Mouse (Mus musculus) neural tube, embryonic 14.5 days (tissue): ENCODE data around the gene Lsm2. TPM values are rescaled to one million over a fixed set of nuclear protein-coding genes. Genes with fewer than 3 reads are reported as not detected.
"Not testable (repeated sequence)": the region's sequence is repeated elsewhere in the genome, so short reads cannot be mapped to it uniquely, and the experiment has no call there.

ENCODE experiments used
- ATAC-seq: fragments of 200-750 bp; cut with Nextera tagmentation; 2 replicates; pipeline ENCODE4 v1.8.0; 2017; ENCODE audit warnings: low read depth, mild to moderate bottlenecking, moderate TSS enrichment, moderate library complexity
- H3K27ac ChIP-seq: fragments of 300-500 bp; sonication (generic); 2 replicates; pipeline ENCODE4 v1.5.1; 2014; ENCODE audit warnings: low read depth, mild to moderate bottlenecking, control low read depth, low read length, moderate library complexity, mixed read lengths
- H3K27me3 ChIP-seq: fragments of 300-500 bp; sonication (generic); 2 replicates; pipeline ENCODE4 v1.6.1; 2014; ENCODE audit warnings: low read length; ENCODE audit not compliant: control insufficient read depth, insufficient read depth
- H3K36me3 ChIP-seq: fragments of 300-500 bp; sonication (generic); 2 replicates; pipeline ENCODE4 v1.6.1; 2014; ENCODE audit warnings: low read length, mixed read lengths; ENCODE audit not compliant: control insufficient read depth, insufficient read depth
- H3K4me1 ChIP-seq: fragments of 300-500 bp; sonication (generic); 2 replicates; pipeline ENCODE4 v1.6.1; 2014; ENCODE audit warnings: low read length; ENCODE audit not compliant: control insufficient read depth, insufficient read depth
- H3K4me2 ChIP-seq: fragments of 300-500 bp; sonication (generic); 2 replicates; pipeline ENCODE4 v1.6.1; 2014; ENCODE audit warnings: mild to moderate bottlenecking, low read depth, low read length, control low read depth
- H3K4me3 ChIP-seq: fragments of 300-500 bp; sonication (generic); 2 replicates; pipeline ENCODE4 v1.5.1; 2014; ENCODE audit warnings: low read depth, low read length, control low read depth, mixed read lengths
- H3K9ac ChIP-seq: fragments of 300-500 bp; sonication (generic); replicated peaks from 2 replicates; pipeline ENCODE4 v1.6.1; 2014; ENCODE audit warnings: low read depth, mild to moderate bottlenecking, control low read depth, low read length, mixed read lengths
- H3K9me3 ChIP-seq: fragments of 300-500 bp; sonication (generic); 2 replicates; pipeline ENCODE4 v1.6.1; 2016; ENCODE audit warnings: low read length; ENCODE audit not compliant: control insufficient read depth
- WGBS: fragments of 180-500 bp; shearing (Covaris S2); extraction: QIAGEN DNeasy Blood & Tissue Kit; methylation state at CpG from one replicate; pipeline ENCODE4 v1.1.7; 2014; 5-methylcytosine and 5-hydroxymethylcytosine counted together
- polyA plus RNA-seq: library from polyadenylated mRNA; unstranded; fragments of >200 nt; fragmentation: Nextera tagmentation; extraction: Ambion mirVana; gene quantifications from 2 replicates; pipeline ENCODE4 v1.2.1, GENCODE M21; 2014

Gene Lsm2
- polyA plus RNA-seq, 1 experiment from 2014 or later = 89.5 TPM

- 95% methylated on average over 4 of the region's 4 CpGs for WGBS
Measured at GRCm38 (mm10) chr17:34995192-34995591, 13.5 kb downstream of the Lsm2 start.

GRCm38 (mm10) chr17:34995927-34996326 lies 14.3 kb downstream of the Lsm2 start:
- not testable (repeated sequence) for H3K9ac ChIP-seq, H3K36me3 ChIP-seq, H3K27me3 ChIP-seq, H3K4me1 ChIP-seq, H3K27ac ChIP-seq, H3K4me2 ChIP-seq, H3K4me3 ChIP-seq, H3K9me3 ChIP-seq, ATAC-seq
- 91% methylated on average over 4 of the region's 4 CpGs for WGBS

More at GRCm38 (mm10) chr17:34995192-34995591, 13.5 kb downstream of the Lsm2 start:
- H3K4me2 ChIP-seq, H3K9me3 ChIP-seq, ATAC-seq, H3K27me3 ChIP-seq, H3K4me3 ChIP-seq, H3K9ac ChIP-seq, H3K27ac ChIP-seq, H3K36me3 ChIP-seq, H3K4me1 ChIP-seq: not testable (repeated sequence)

GRCm38 (mm10) chr17:34996411-34997141 lies 14.9 kb downstream of the Lsm2 start:
- Histone ChIP-seq H3K4me1 (no peaks in the 10 kb centered on the region; the same call in 1 of the 2 replicates), H3K9ac (no peak overlapping the region), H3K4me2 (no peak overlapping the region), H3K36me3 (no peaks in the 10 kb centered on the region), H3K9me3 (no peaks in the 10 kb centered on the region), H3K27ac (no peak overlapping the region), H3K27me3 (no peaks in the 10 kb centered on the region), H3K4me3 (no peak overlapping the region)
- WGBS = 86% methylated on average over 12 of the region's 14 CpGs
- ATAC-seq = no peak

GRCm38 (mm10) chr17:34997142-34997483 lies 15.5 kb downstream of the Lsm2 start:
- Histone ChIP-seq H3K27me3 (no peaks in the 10 kb centered on the region), H3K4me2 (no peak overlapping the region), H3K4me1 (peaks cover 4% of the 10 kb centered on the region), H3K27ac (no peak overlapping the region), H3K36me3 (no peaks in the 10 kb centered on the region), H3K4me3 (no peak overlapping the region), H3K9me3 (no peaks in the 10 kb centered on the region), H3K9ac (no peak overlapping the region)
- 84% methylated on average over 5 of the region's 5 CpGs for WGBS
- no peak for ATAC-seq

- H3K27ac ChIP-seq = no peak overlapping the region
- H3K9ac ChIP-seq = no peak overlapping the region
- ATAC-seq = no peak
- 93% methylated on average over 15 of the region's 15 CpGs for WGBS
- peaks cover 17% of the 10 kb centered on the region for H3K4me1 ChIP-seq
- no peaks in the 10 kb centered on the region for H3K9me3 ChIP-seq
- H3K27me3 ChIP-seq = no peaks in the 10 kb centered on the region
- no peak overlapping the region for H3K4me3 ChIP-seq
- no peaks in the 10 kb centered on the region for H3K36me3 ChIP-seq
- no peak overlapping the region for H3K4me2 ChIP-seq
Measured at GRCm38 (mm10) chr17:34998526-34999430, 17.1 kb downstream of the Lsm2 start.

- H3K9ac ChIP-seq, H3K27ac ChIP-seq, H3K36me3 ChIP-seq, ATAC-seq, H3K27me3 ChIP-seq, H3K9me3 ChIP-seq: not testable (repeated sequence)
- WGBS = 26% methylated on average over 29 of the region's 32 CpGs
- peak overlapping the region; percentile 99 for H3K4me2 ChIP-seq
- peak overlapping the region; percentile 70 for H3K4me3 ChIP-seq
- H3K4me1 ChIP-seq = peaks cover 17% of the 10 kb centered on the region
Measured at GRCm38 (mm10) chr17:34999871-35000716, 18.4 kb downstream of the Lsm2 start.

- Histone ChIP-seq H3K27ac (peak within 1 kb of the TSS; percentile 97), H3K4me3 (peak within 1 kb of the TSS; percentile 70), H3K27me3 (no peaks in the 10 kb centered on the region), H3K36me3 (peaks cover 12% of the 10 kb centered on the region; the same call in 1 of the 2 replicates), H3K4me2 (peak within 1 kb of the TSS; percentile 99), H3K4me1 (peaks cover 17% of the 10 kb centered on the region), H3K9me3 (no peaks in the 10 kb centered on the region), H3K9ac (peak within 1 kb of the TSS; percentile 91)
- ATAC-seq = peak; percentile 94
- under 1% methylated on average over 75 of the region's 83 CpGs for WGBS
Measured at GRCm38 (mm10) chr17:35000717-35001451, 19.2 kb downstream of the Lsm2 start, which contains the start of gene Vars. TSS of gene Vars (plus strand) at chr17:35000987.

GRCm38 (mm10) chr17:35001452-35002152 lies 19.9 kb downstream of the Lsm2 start:
- Histone ChIP-seq H3K4me3 (peak overlapping the region; percentile 70), H3K36me3 (peaks cover 14% of the 10 kb centered on the region; the same call in 1 of the 2 replicates), H3K27me3 (no peaks in the 10 kb centered on the region), H3K4me1 (peaks cover 17% of the 10 kb centered on the region), H3K9ac (peak overlapping the region; percentile 91), H3K4me2 (peak overlapping the region; percentile 99), H3K27ac (peak overlapping the region; percentile 97), H3K9me3 (no peaks in the 10 kb centered on the region)
- ATAC-seq = no peak
- WGBS = under 1% methylated on average over 35 of the region's 35 CpGs
